Mouse (Mus musculus): ENCODE data around the gene Lmnb2.
A peak's percentile ranks its signal among the peaks of the same experiment; 100 is the strongest.

The Lmnb2 gene

GRCm38 (mm10) chr10:80856267-80856666 is 61.8 kb downstream of the Lmnb2 start:
- no peak for DNase-seq (ENCODE audit: low read depth, low spot score)

- DNase-seq (ENCODE audit: low read depth, low spot score): no peak
These were observed 62.3 kb downstream of the Lmnb2 start for GRCm38 (mm10) chr10:80855749-80856073.

- DNase-seq (ENCODE audit: low read depth, low spot score): peak; percentile 87
These were observed 62.9 kb downstream of the Lmnb2 start, which contains the start of the genes Lsm7 and Sppl2b for GRCm38 (mm10) chr10:80854913-80855748. Gene Lsm7 (minus strand): TSS chr10:80855209. Gene Sppl2b (plus strand): TSS chr10:80855275.

All from brain, embryonic 18.5 days (tissue).